Mouse (Mus musculus) cerebellum, adult 2 months (tissue): ENCODE measurements around the gene Akt3. TPM values are rescaled to one million over a fixed set of nuclear protein-coding genes. Genes with fewer than 3 reads are reported as not detected.
A peak's percentile ranks its signal among the peaks of the same experiment; 100 is the strongest.

Source experiments
- DNase-seq, 2 experiments: peaks; one replicate each; pipeline ENCODE4 v3.0.0; 2021
- H3K27ac ChIP-seq: fragments of 200-500 bp; 2 replicates; pipeline ENCODE4 v1.5.1; 2012; ENCODE audit warnings: low read length, control low read depth, inconsistent platforms; ENCODE audit not compliant: insufficient read depth
- H3K27me3 ChIP-seq: fragments of 200-500 bp; 2 replicates; pipeline ENCODE4 v1.6.1; 2012; ENCODE audit warnings: inconsistent platforms, mild to moderate bottlenecking, low read length, moderate library complexity; ENCODE audit not compliant: control insufficient read depth, insufficient read depth
- H3K4me1 ChIP-seq: fragments of 200-500 bp; 2 replicates; pipeline ENCODE4 v1.6.1; 2011; ENCODE audit warnings: low read length; ENCODE audit not compliant: control insufficient read depth, insufficient read depth
- H3K4me3 ChIP-seq: fragments of 200-500 bp; replicated peaks from 2 replicates; pipeline ENCODE3; 2011; ENCODE audit warnings: mild to moderate bottlenecking, low read depth, low read length, control low read depth; ENCODE audit not compliant: insufficient read depth
- CTCF ChIP-seq: fragments of 200-500 bp; IDR thresholded peaks from 2 replicates; pipeline ENCODE4 v1.5.1; 2011; ENCODE audit warnings: low read depth, mild to moderate bottlenecking, control low read depth, low read length, moderate library complexity, borderline replicate concordance; ENCODE audit not compliant: insufficient read depth
- POLR2A ChIP-seq: fragments of 200-500 bp; IDR thresholded peaks from 2 replicates; pipeline ENCODE4 v1.6.1; 2011; ENCODE audit warnings: low read length, control low read depth, borderline replicate concordance; ENCODE audit not compliant: insufficient read depth
- WGBS: fragments of 180-500 bp; shearing (Covaris S2); methylation state at CpG from one replicate; pipeline ENCODE4 v1.1.7; 2018; 5-methylcytosine and 5-hydroxymethylcytosine counted together
- polyA plus RNA-seq: library from polyadenylated mRNA; depleted of rRNA; stranded (reverse); fragments of >200 nt; gene quantifications from 2 replicates; pipeline ENCODE4 v1.2.3, GENCODE M21; 2012

Akt3 gene
- polyA plus RNA-seq, 1 experiment: 40.0 TPM

GRCm38 (mm10) chr1:177031196-177031595 is 226.8 kb downstream of the Akt3 start:
- Histone ChIP-seq H3K27me3 (no peaks in the 10 kb centered on the region), H3K4me3 (no peak overlapping the region), H3K4me1 (peaks cover 12% of the 10 kb centered on the region), H3K27ac (no peak overlapping the region)
- 98% methylated on average over 1 of the region's 1 CpGs for WGBS
- DNase-seq: no peak
- TF ChIP-seq CTCF (no peak), POLR2A (no peak)

DNA sequence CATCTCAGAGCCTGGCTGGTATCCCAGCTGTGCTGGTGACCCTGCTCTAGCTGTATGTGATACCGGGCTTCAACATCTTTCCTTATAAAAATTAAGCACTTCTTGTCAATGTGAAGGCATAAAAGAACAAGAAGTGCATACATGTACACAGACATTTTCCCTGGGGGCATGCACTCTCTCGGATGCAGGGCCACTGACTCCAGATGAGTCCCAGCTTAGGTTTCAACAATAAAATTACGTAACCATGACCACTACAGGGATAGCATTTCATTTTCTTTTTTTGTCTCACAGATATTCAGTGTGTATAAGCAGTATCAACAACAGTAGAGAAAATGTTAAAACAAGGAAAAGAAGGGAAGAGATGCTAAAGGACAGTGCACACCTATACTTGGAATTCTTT is 227.3 kb downstream of the Akt3 start:
- 87% methylated on average over 3 of the region's 3 CpGs for WGBS
- no peak overlapping the region for H3K27ac ChIP-seq
- no peaks in the 10 kb centered on the region for H3K27me3 ChIP-seq
- TF ChIP-seq CTCF (no peak), POLR2A (no peak)
- DNase-seq: no peak
- no peak overlapping the region for H3K4me3 ChIP-seq
- H3K4me1 ChIP-seq: peaks cover 12% of the 10 kb centered on the region

- Histone ChIP-seq H3K4me3 (no peak overlapping the region), H3K27me3 (no peaks in the 10 kb centered on the region), H3K4me1 (peaks cover 5% of the 10 kb centered on the region), H3K27ac (no peak overlapping the region)
- no peak for TF ChIP-seq POLR2A
- no peak for TF ChIP-seq CTCF
- no peak for DNase-seq
- WGBS: 89% methylated on average over 2 of the region's 2 CpGs
Observed at GRCm38 (mm10) chr1:177029032-177029431, 229.0 kb downstream of the Akt3 start.

GRCm38 (mm10) chr1:177027706-177028105 is 230.3 kb downstream of the Akt3 start:
- peaks cover 4% of the 10 kb centered on the region for H3K4me1 ChIP-seq
- WGBS: 94% methylated on average over 3 of the region's 3 CpGs
- TF ChIP-seq POLR2A (no peak), CTCF (no peak)
- no peak for DNase-seq
- no peaks in the 10 kb centered on the region for H3K27me3 ChIP-seq
- H3K27ac ChIP-seq: no peak overlapping the region
- no peak overlapping the region for H3K4me3 ChIP-seq

DNA sequence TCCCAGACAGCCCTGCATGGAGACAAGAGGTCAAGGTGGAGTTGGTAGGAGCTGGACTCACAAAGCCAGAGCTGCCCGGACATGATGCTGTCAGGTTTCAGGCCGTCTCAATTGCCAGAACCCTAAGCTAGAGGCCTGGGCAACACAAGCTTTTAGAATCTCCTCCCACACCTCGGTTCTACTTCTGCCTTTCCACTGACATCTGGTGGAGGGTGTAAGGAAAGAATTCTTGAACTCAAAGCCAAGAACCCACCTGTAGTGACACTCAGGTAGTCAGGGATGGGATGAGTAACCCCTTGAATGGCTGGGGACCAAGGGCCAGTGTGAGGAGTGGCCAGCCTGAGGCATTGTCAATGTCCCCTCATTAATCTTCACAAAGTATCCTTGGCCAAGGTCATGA is 235.3 kb downstream of the Akt3 start:
- H3K27ac ChIP-seq: no peak overlapping the region; the same call in 1 of the 2 replicates
- WGBS: 46% methylated on average over 3 of the region's 3 CpGs
- H3K4me1 ChIP-seq: peaks cover 7% of the 10 kb centered on the region
- no peak overlapping the region for H3K4me3 ChIP-seq
- peak in 1 of 2 experiments; percentile 16 for DNase-seq
- H3K27me3 ChIP-seq: no peaks in the 10 kb centered on the region
- TF ChIP-seq CTCF (no peak), POLR2A (no peak)

DNA sequence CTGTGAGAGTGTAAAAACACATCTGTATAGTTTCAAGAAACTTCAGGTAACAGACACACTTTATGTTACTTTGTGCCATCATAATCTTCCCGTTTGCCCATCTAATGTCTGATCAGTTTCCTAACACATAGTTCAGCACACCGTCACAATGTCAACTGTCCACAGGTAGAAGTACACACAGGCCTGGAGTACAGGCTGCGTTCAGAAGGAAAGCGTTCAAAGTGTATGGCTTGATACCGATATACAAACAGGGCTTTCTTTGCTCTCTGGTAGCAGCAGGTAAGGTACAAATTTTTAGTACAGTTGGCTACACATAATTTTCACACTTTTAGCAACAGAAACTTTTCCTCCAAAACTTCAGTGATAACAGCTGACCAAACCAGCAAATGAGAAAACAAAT is 238.3 kb downstream of the Akt3 start:
- no peak overlapping the region for H3K27ac ChIP-seq
- peaks cover 9% of the 10 kb centered on the region for H3K4me1 ChIP-seq
- no peak overlapping the region for H3K4me3 ChIP-seq
- 97% methylated on average over 5 of the region's 5 CpGs for WGBS
- DNase-seq: peak in 1 of 2 experiments; percentile 4
- no peaks in the 10 kb centered on the region for H3K27me3 ChIP-seq
- TF ChIP-seq POLR2A (no peak), CTCF (no peak)

DNA sequence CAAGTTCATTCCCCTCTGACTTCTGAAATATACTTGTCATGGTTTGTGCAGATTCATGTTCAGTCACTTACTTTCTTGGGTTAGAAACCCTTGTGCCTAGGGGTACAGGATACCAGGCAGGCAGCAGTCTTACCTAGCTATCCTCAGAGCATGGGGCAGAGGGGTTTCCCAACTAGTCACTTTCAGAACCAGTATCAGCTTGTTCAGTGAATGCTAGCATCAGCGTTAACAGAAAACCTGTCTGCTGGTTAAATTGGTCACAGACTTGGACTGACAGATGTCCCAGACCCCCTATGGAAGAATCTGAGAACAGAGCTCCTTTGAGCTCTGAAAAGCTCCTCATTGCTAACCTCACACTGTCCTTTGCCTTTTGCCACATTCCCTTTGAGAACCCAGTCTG is 239.3 kb downstream of the Akt3 start:
- no peaks in the 10 kb centered on the region for H3K27me3 ChIP-seq
- H3K27ac ChIP-seq: no peak overlapping the region
- no peak overlapping the region for H3K4me3 ChIP-seq
- TF ChIP-seq CTCF: no peak
- TF ChIP-seq POLR2A: no peak
- peaks cover 16% of the 10 kb centered on the region for H3K4me1 ChIP-seq
- DNase-seq: no peak
- WGBS: 11% methylated on average over 1 of the region's 1 CpGs

- DNase-seq: no peak
- no peak overlapping the region for H3K4me3 ChIP-seq
- 85% methylated on average over 2 of the region's 2 CpGs for WGBS
- H3K27ac ChIP-seq: no peak overlapping the region
- H3K27me3 ChIP-seq: no peaks in the 10 kb centered on the region
- H3K4me1 ChIP-seq: peaks cover 23% of the 10 kb centered on the region
- TF ChIP-seq CTCF: no peak
- TF ChIP-seq POLR2A: no peak
Observed at GRCm38 (mm10) chr1:177016729-177017128, 241.3 kb downstream of the Akt3 start.

DNA sequence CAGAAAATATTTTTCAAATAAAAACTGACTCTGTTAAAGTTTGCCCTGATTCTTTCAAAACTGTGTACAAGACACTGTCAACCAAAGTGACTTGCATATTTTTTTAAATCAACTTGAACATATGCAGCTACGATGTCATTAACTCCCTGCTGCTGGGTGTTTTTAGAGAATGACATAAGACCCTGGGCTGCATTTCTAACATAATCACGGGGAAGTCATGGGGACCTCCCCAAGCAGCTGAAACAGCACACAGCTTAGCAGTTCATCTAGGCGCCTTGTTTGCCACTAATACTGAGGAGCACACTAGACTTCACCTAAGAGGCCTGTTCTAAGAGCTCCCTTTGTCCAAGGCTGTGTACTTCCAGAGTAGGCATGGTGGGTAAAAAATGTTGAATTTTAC is 242.1 kb downstream of the Akt3 start:
- 45% methylated on average over 3 of the region's 3 CpGs for WGBS
- Histone ChIP-seq H3K4me1 (peaks cover 23% of the 10 kb centered on the region), H3K27me3 (no peaks in the 10 kb centered on the region), H3K4me3 (no peak overlapping the region), H3K27ac (no peak overlapping the region)
- TF ChIP-seq CTCF (no peak), POLR2A (no peak)
- no peak for DNase-seq
